Mouse (Mus musculus) heart, embryonic 11.5 days (tissue): ENCODE data around the gene Tspan18. TPM values are rescaled to one million over a fixed set of nuclear protein-coding genes. Genes with fewer than 3 reads are reported as not detected.

Experiments used
- ATAC-seq: fragments of 200-750 bp; cut with Nextera tagmentation; replicated peaks from 2 replicates; pipeline ENCODE4 v1.8.0; 2017; ENCODE audit warnings: moderate library complexity; ENCODE audit not compliant: insufficient number of reproducible peaks, low FRiP score, low TSS enrichment
- H3K27ac ChIP-seq: fragments of 300-500 bp; sonication (generic); 2 replicates; pipeline ENCODE4 v1.5.1; 2014; ENCODE audit warnings: mild to moderate bottlenecking, low read depth, low read length
- H3K27me3 ChIP-seq: fragments of 300-500 bp; sonication (generic); 2 replicates; pipeline ENCODE4 v1.6.1; 2014; ENCODE audit warnings: mild to moderate bottlenecking, low read length, mixed read lengths; ENCODE audit not compliant: control insufficient read depth, insufficient read depth
- H3K36me3 ChIP-seq: fragments of 300-500 bp; sonication (generic); 2 replicates; pipeline ENCODE4 v1.6.1; 2014; ENCODE audit warnings: mild to moderate bottlenecking, low read length, moderate library complexity, mixed read lengths; ENCODE audit not compliant: control insufficient read depth, insufficient read depth
- H3K4me1 ChIP-seq: fragments of 300-500 bp; sonication (generic); 2 replicates; pipeline ENCODE4 v1.6.1; 2014; ENCODE audit warnings: low read length; ENCODE audit not compliant: control insufficient read depth, insufficient read depth
- H3K4me2 ChIP-seq: fragments of 300-500 bp; sonication (generic); 2 replicates; pipeline ENCODE4 v1.6.1; 2014; ENCODE audit warnings: mild to moderate bottlenecking, moderate library complexity
- H3K4me3 ChIP-seq: fragments of 300-500 bp; sonication (generic); 2 replicates; pipeline ENCODE4 v1.5.1; 2014; ENCODE audit warnings: low read depth, low read length
- H3K9ac ChIP-seq: fragments of 300-500 bp; sonication (generic); 2 replicates; pipeline ENCODE4 v1.6.1; 2014; ENCODE audit warnings: mild to moderate bottlenecking, low read depth, low read length, moderate library complexity
- H3K9me3 ChIP-seq: fragments of 300-500 bp; sonication (generic); replicated peaks from 2 replicates; pipeline ENCODE4 v1.6.1; 2016; ENCODE audit warnings: low read length; ENCODE audit not compliant: control insufficient read depth
- WGBS: fragments of 180-500 bp; shearing (Covaris S2); extraction: QIAGEN DNeasy Blood & Tissue Kit; methylation state at CpG from one replicate; pipeline ENCODE4 v1.1.7; 2014; ENCODE audit not compliant: insufficient replicate concordance; 5-methylcytosine and 5-hydroxymethylcytosine counted together
- polyA plus RNA-seq: library from polyadenylated mRNA; unstranded; fragments of >200 nt; fragmentation: Nextera tagmentation; extraction: Ambion mirVana; gene quantifications from 2 replicates; pipeline ENCODE4 v1.2.1, GENCODE M21; 2014

Tspan18 gene
- polyA plus RNA-seq, 1 experiment from 2014 or later = 75.5 TPM

GRCm38 (mm10) chr2:93201997-93202396, 132.3 kb downstream of the Tspan18 start:
- Histone ChIP-seq H3K4me2 (no peak overlapping the region), H3K27me3 (no peaks in the 10 kb centered on the region), H3K9ac (no peak overlapping the region), H3K36me3 (peaks cover 6% of the 10 kb centered on the region; the same call in 1 of the 2 replicates), H3K4me1 (peaks cover 11% of the 10 kb centered on the region), H3K9me3 (no peaks in the 10 kb centered on the region), H3K4me3 (no peak overlapping the region), H3K27ac (no peak overlapping the region)
- ATAC-seq = no peak
- WGBS = 77% methylated on average over 3 of the region's 3 CpGs

DNA sequence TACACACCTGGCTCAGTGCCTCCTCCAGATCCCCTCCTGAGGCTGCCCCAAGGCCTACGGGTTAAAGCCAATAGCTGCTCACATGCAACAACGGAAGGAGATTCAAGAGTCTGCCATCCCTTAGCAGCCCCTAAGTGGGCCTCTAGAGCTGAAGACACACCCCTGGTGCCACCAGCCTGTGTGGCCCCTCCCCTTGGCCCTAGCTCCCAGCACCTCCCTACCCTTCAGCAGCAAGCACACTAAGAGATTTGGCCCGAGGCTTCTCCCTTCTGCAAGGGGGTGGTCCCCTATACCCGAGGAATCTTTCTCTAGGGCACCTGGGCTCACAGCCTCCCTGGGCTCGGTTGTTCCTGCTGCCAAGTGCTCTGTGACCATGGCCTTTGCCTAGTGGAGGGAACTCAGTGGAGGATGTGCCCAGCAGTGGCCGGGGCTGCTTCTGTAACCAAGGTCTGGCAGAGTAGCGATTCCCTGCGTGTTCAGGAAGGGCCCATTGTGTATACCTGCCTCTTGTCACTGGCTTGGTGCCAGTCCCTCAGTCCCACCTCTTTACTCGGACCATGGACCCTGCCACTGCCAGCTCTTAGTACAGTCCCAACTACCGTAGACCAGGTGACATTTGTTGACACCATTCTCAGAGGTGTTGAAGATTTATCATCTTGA, 133.5 kb downstream of the Tspan18 start:
- H3K27ac ChIP-seq = no peak overlapping the region
- H3K36me3 ChIP-seq = peaks cover 6% of the 10 kb centered on the region; the same call in 1 of the 2 replicates
- H3K4me1 ChIP-seq = peaks cover 11% of the 10 kb centered on the region
- H3K4me2 ChIP-seq = no peak overlapping the region
- no peaks in the 10 kb centered on the region for H3K27me3 ChIP-seq
- H3K9ac ChIP-seq = no peak overlapping the region; the same call in 1 of the 2 replicates
- WGBS = 68% methylated on average over 10 of the region's 10 CpGs
- no peaks in the 10 kb centered on the region for H3K9me3 ChIP-seq
- no peak for ATAC-seq
- no peak overlapping the region for H3K4me3 ChIP-seq

GRCm38 (mm10) chr2:93199531-93199974, 134.8 kb downstream of the Tspan18 start:
- Histone ChIP-seq H3K36me3 (peaks cover 6% of the 10 kb centered on the region; the same call in 1 of the 2 replicates), H3K4me3 (no peak overlapping the region), H3K9me3 (no peaks in the 10 kb centered on the region), H3K4me1 (peaks cover 11% of the 10 kb centered on the region), H3K27ac (no peak overlapping the region), H3K9ac (no peak overlapping the region), H3K4me2 (no peak overlapping the region), H3K27me3 (no peaks in the 10 kb centered on the region)
- peak; percentile 20 for ATAC-seq
- WGBS = 38% methylated on average over 13 of the region's 13 CpGs

- Histone ChIP-seq H3K4me3 (no peak overlapping the region), H3K4me2 (no peak overlapping the region), H3K4me1 (peaks cover 9% of the 10 kb centered on the region), H3K27me3 (no peaks in the 10 kb centered on the region), H3K9ac (no peak overlapping the region), H3K27ac (no peak overlapping the region), H3K36me3 (peaks cover 6% of the 10 kb centered on the region; the same call in 1 of the 2 replicates), H3K9me3 (no peaks in the 10 kb centered on the region)
- 17% methylated on average over 3 of the region's 3 CpGs for WGBS
- no peak for ATAC-seq
Observed at GRCm38 (mm10) chr2:93198846-93199245, 135.5 kb downstream of the Tspan18 start.

DNA sequence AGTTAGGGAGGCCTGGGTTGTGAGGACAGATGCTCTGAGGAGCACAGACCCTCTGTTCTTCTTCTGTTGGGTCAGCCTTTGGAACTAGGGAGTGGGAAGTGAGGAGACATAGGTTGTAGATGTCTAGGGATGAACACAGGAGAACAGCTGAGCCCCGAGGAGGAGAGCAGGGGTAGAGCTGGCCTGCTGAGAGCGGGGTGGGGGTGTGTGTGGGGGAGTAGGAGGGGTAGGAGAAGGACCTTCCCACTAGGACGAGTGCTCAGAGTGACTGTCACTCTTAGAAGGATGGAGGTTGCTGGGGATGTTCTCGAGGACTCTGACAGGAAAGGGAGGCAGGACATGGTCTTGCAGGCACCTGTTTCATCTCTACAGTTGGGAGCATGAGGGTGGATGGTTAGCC, 140.5 kb downstream of the Tspan18 start:
- H3K9ac ChIP-seq = no peak overlapping the region
- H3K36me3 ChIP-seq = no peaks in the 10 kb centered on the region
- H3K4me3 ChIP-seq = no peak overlapping the region
- 55% methylated on average over 4 of the region's 4 CpGs for WGBS
- H3K27me3 ChIP-seq = peaks cover 5% of the 10 kb centered on the region; the same call in 1 of the 2 replicates
- H3K27ac ChIP-seq = no peak overlapping the region
- H3K4me2 ChIP-seq = no peak overlapping the region
- H3K4me1 ChIP-seq = peaks cover 18% of the 10 kb centered on the region; the same call in 1 of the 2 replicates
- H3K9me3 ChIP-seq = no peaks in the 10 kb centered on the region
- ATAC-seq = no peak

- peaks cover 5% of the 10 kb centered on the region; the same call in 1 of the 2 replicates for H3K27me3 ChIP-seq
- H3K36me3 ChIP-seq = no peaks in the 10 kb centered on the region
- 24% methylated on average over 6 of the region's 6 CpGs for WGBS
- H3K4me2 ChIP-seq = no peak overlapping the region
- H3K9ac ChIP-seq = no peak overlapping the region
- H3K4me1 ChIP-seq = peaks cover 18% of the 10 kb centered on the region; the same call in 1 of the 2 replicates
- H3K27ac ChIP-seq = no peak overlapping the region
- no peaks in the 10 kb centered on the region for H3K9me3 ChIP-seq
- no peak overlapping the region for H3K4me3 ChIP-seq
- no peak for ATAC-seq
Observed at GRCm38 (mm10) chr2:93192671-93193080, 141.6 kb downstream of the Tspan18 start.

DNA sequence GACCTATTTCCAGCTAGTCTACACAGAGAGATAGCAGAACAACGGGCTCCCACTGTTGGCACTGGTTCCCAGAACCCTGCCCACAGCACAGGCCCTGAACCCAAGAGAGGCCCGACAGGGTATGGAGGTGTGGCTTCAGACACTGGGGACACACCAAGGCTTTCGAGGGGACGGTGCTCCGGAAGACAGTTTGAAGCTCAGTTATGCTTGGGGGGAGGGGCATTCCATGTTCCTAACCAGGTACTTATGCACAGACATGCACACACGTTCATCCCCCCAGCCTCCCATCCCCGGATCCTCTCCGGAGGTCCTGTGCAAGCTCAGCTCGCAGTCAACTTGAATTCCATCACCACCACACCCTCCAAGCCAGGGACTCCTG, 142.1 kb downstream of the Tspan18 start:
- Histone ChIP-seq H3K9me3 (no peaks in the 10 kb centered on the region), H3K9ac (no peak overlapping the region), H3K4me2 (no peak overlapping the region), H3K36me3 (no peaks in the 10 kb centered on the region), H3K27ac (no peak overlapping the region), H3K4me3 (no peak overlapping the region), H3K27me3 (peaks cover 5% of the 10 kb centered on the region; the same call in 1 of the 2 replicates), H3K4me1 (peaks cover 18% of the 10 kb centered on the region; the same call in 1 of the 2 replicates)
- no peak for ATAC-seq
- 59% methylated on average over 9 of the region's 9 CpGs for WGBS

GRCm38 (mm10) chr2:93191488-93192181, 142.7 kb downstream of the Tspan18 start:
- H3K36me3 ChIP-seq = no peaks in the 10 kb centered on the region
- H3K27ac ChIP-seq = no peak overlapping the region
- no peak overlapping the region for H3K4me2 ChIP-seq
- 77% methylated on average over 14 of the region's 14 CpGs for WGBS
- peaks cover 5% of the 10 kb centered on the region; the same call in 1 of the 2 replicates for H3K27me3 ChIP-seq
- no peak overlapping the region for H3K4me3 ChIP-seq
- no peaks in the 10 kb centered on the region for H3K9me3 ChIP-seq
- no peak overlapping the region for H3K9ac ChIP-seq
- H3K4me1 ChIP-seq = peaks cover 18% of the 10 kb centered on the region; the same call in 1 of the 2 replicates
- no peak for ATAC-seq
